In the genomic region with DNA sequence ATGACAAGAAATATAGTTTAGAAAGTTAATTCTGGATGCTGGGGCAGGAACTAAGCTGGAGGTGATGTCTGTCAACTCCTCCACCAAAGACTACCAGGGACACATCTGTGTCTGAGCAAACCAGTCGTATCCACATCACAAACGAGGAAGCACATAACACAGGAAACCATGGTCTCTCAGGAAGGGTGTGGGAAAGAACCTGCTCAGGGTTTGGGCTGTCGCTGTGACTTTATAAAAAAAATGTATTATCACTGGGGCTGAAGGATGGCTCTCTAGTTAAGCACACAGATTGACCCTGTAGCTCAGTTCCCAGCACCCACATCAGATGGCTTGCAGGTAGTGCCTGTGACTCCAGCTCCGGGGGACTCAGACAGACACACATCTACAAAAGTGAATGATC, we compare ENCODE assay signal across 24 mouse cellular contexts. TPM values are rescaled to one million over a fixed set of nuclear protein-coding genes. Genes with fewer than 3 reads are reported as not detected.
"Had no signal": no experiment of that assay in that cellular context is flagged by ENCODE, and none has a peak within 500 bp of the region (broad histone marks: within the 10 kb centered on the region; RNA-seq: fewer than 3 reads in every experiment).

No protein-coding gene starts in this region.

- H3K27me3 ChIP-seq: limb, embryonic 15.5 days; liver, embryonic 12.5 days; midbrain, embryonic 15.5 days; stomach, embryonic 15.5 days had no signal

- DNase-seq: kidney, adult 8-10 months; kidney, postnatal 25 days; layer of hippocampus, adult 9-11 months; layer of hippocampus, postnatal 36 days; lung, embryonic 14.5 days; lung, postnatal 10 days; right cerebral cortex, adult 18-20 months; right cerebral cortex, postnatal 25 days had no signal

- H3K27ac ChIP-seq: limb, embryonic 15.5 days; liver, embryonic 12.5 days; midbrain, embryonic 10.5 days; midbrain, embryonic 15.5 days; stomach, embryonic 15.5 days had no signal

- H3K36me3 ChIP-seq: limb, embryonic 15.5 days; liver, embryonic 12.5 days; midbrain, embryonic 10.5 days; midbrain, embryonic 15.5 days; stomach, embryonic 15.5 days had no signal

- H3K4me1 ChIP-seq: limb, embryonic 15.5 days; midbrain, embryonic 10.5 days; midbrain, embryonic 15.5 days; stomach, embryonic 15.5 days had no signal

- H3K4me3 ChIP-seq: limb, embryonic 15.5 days; liver, embryonic 12.5 days; midbrain, embryonic 10.5 days; midbrain, embryonic 15.5 days; stomach, embryonic 15.5 days had no signal

RNA-seq across cellular contexts. Expression of a gene that starts 19.4 kb away (rescaled TPM):
- total RNA-seq: layer of hippocampus, adult 18-20 months; layer of hippocampus, postnatal 36 days; left cerebral cortex, adult 8-10 months; left cerebral cortex, postnatal 25 days had no signal
- polyA plus RNA-seq: intestine, postnatal 0 days; kidney, embryonic 16.5 days; limb, embryonic 11.5 days; liver, embryonic 12.5 days; liver, embryonic 16.5 days; lung, embryonic 14.5 days; midbrain, embryonic 10.5 days; midbrain, embryonic 15.5 days; neural tube, embryonic 14.5 days; stomach, embryonic 15.5 days; testis, adult 2 months had no signal

RNA-seq across cellular contexts. Expression of a gene that starts 43.9 kb away (rescaled TPM):
- total RNA-seq: megakaryocyte, adult 5-6 weeks; monocyte, adult 5-6 weeks had no signal
- polyA plus RNA-seq: lung, embryonic 14.5 days had no signal
